In the genomic region with DNA sequence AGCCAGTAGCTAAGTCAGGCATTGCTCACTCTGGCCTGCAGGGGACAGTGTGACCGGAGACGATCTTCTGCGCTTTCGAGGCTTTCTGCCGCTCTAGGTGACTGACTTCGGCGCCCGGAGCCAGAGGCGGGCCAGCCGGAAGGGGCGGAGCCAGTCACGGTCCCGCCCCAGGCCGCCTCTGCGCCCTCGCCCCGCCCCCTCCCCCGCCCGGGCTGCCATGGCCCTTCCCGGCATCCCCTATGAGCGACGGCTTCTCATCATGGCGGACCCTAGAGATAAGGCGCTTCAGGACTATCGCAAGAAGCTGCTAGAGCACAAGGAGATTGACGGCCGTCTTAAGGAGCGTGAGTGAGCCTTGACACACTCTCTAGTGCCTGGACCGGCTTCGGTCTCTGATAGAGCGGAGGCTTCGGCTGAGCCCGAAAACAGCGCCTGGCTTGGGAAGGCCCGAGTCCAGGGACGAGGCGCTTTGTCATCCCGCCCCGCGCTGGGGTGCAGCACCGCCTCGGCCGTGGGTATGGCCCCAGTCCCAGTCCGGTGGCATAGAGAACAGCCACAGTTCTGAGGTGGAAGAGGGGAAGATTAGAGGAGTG, we compare ENCODE assay signal across 8 mouse cellular contexts. TPM values are rescaled to one million over a fixed set of nuclear protein-coding genes. Genes with fewer than 3 reads are reported as not detected.
DNase-seq lines count a peak whose midpoint lies in the region; ATAC-seq lines count a peak whose summit lies in the region.

Gene Psmc6 (plus strand): TSS at position 200 of the 593 bp plus-strand sequence.

- WGBS in hindbrain, embryonic 15.5 days, result under 1% methylated on average over 43 of the region's 44 CpGs

- peak; percentile 96 for DNase-seq in R1 (ENCODE audit: low read depth, low spot score)
- DNase-seq in cerebellum, postnatal 25 days, result peak; percentile 92 to 96
- peak; percentile 84 to 91 for DNase-seq in frontal cortex, postnatal 36 days (ENCODE audit: low spot score in 2 of 2)
- peak; percentile 92 for DNase-seq in left cerebral cortex, adult 11 months (ENCODE audit: low spot score)
- peak; percentile 93 to 96 for DNase-seq in lung, postnatal 4 days
- peak; percentile 92 for DNase-seq in retina, postnatal 7 days (ENCODE audit: low read depth, low spot score)
- DNase-seq in urinary bladder, adult 2 months (ENCODE audit: low spot score), result peak; percentile 84

- peaks cover 10% of the 10 kb centered on the region for H3K4me1 ChIP-seq in hindbrain, embryonic 15.5 days (replicated peaks)

- no peaks in the 10 kb centered on the region for H3K9me3 ChIP-seq in hindbrain, embryonic 15.5 days

- ATAC-seq in hindbrain, embryonic 15.5 days (ENCODE audit: low FRiP score, low read depth), result peak; percentile 97

- H3K4me2 ChIP-seq in hindbrain, embryonic 15.5 days, result peak within 1 kb of the TSS; percentile 70

- no peaks in the 10 kb centered on the region for H3K27me3 ChIP-seq in hindbrain, embryonic 15.5 days

- H3K4me3 ChIP-seq in hindbrain, embryonic 15.5 days, result peak within 1 kb of the TSS; percentile 76

- peak within 1 kb of the TSS; percentile 85 for H3K27ac ChIP-seq in hindbrain, embryonic 15.5 days (replicated peaks)

- H3K36me3 ChIP-seq in hindbrain, embryonic 15.5 days, result peaks cover 28% of the 10 kb centered on the region

- H3K9ac ChIP-seq in hindbrain, embryonic 15.5 days, result peak within 1 kb of the TSS; percentile 81

RNA-seq across cellular contexts. Expression of gene Psmc6, which starts in this region (rescaled TPM):
- polyA plus RNA-seq in hindbrain, embryonic 15.5 days (2015; fragmentation: Nextera tagmentation; extraction: Ambion mirVana), result 140 and 155 TPM in 2 replicates
- polyA plus RNA-seq in urinary bladder, adult 2 months (2012; rRNA removed), result 99.6 and 102 TPM in 2 replicates

Comparison
In these comparisons a context has a peak if more than half of its experiments do, and no peak if none do; other contexts are left out.
1. Peak in every context shown above with its lines: DNase-seq, ATAC-seq, H3K4me3 ChIP-seq and H3K27ac ChIP-seq.